Mouse (Mus musculus): ENCODE data around the gene Rilp. TPM values are rescaled to one million over a fixed set of nuclear protein-coding genes. Genes with fewer than 3 reads are reported as not detected.

The Rilp gene
- polyA plus RNA-seq, 1 experiment from 2014 or later = 0.69 TPM

- WGBS = 86% methylated on average over 15 of the region's 15 CpGs
- ATAC-seq (replicated peaks; ENCODE audit: low FRiP score) = no peak
Measured at GRCm38 (mm10) chr11:75525531-75526125, 15.7 kb downstream of the Rilp start.

GRCm38 (mm10) chr11:75526943-75527342, 17.0 kb downstream of the Rilp start:
- Histone ChIP-seq H3K27ac (ENCODE audit: low read depth, low read length) (no peak overlapping the region), H3K4me2 (ENCODE audit: low read depth, low read length, severe bottlenecking) (no peak overlapping the region), H3K4me3 (ENCODE audit: low read depth, low read length) (no peak overlapping the region), H3K27me3 (ENCODE audit: control insufficient read depth, insufficient read depth, low read length) (no peaks in the 10 kb centered on the region), H3K9me3 (ENCODE audit: control insufficient read depth, low read length) (no peaks in the 10 kb centered on the region), H3K36me3 (ENCODE audit: control insufficient read depth, insufficient read depth, low read length) (no peaks in the 10 kb centered on the region), H3K9ac (ENCODE audit: low read length) (no peak overlapping the region), H3K4me1 (replicated peaks; ENCODE audit: control insufficient read depth, insufficient read depth, low read length) (no peaks in the 10 kb centered on the region)
- ATAC-seq (replicated peaks; ENCODE audit: low FRiP score) (no peak), DNase-seq (ENCODE audit: low spot score) (no peak)
- WGBS = 91% methylated on average over 6 of the region's 6 CpGs

More at GRCm38 (mm10) chr11:75525531-75526125, 15.7 kb downstream of the Rilp start:
- Histone ChIP-seq H3K27me3 (ENCODE audit: control insufficient read depth, insufficient read depth, low read length) (no peaks in the 10 kb centered on the region), H3K4me2 (ENCODE audit: low read depth, low read length, severe bottlenecking) (no peak overlapping the region), H3K27ac (ENCODE audit: low read depth, low read length) (no peak overlapping the region), H3K4me3 (ENCODE audit: low read depth, low read length) (no peak overlapping the region), H3K36me3 (ENCODE audit: control insufficient read depth, insufficient read depth, low read length) (no peaks in the 10 kb centered on the region), H3K4me1 (replicated peaks; ENCODE audit: control insufficient read depth, insufficient read depth, low read length) (no peaks in the 10 kb centered on the region), H3K9me3 (ENCODE audit: control insufficient read depth, low read length) (no peaks in the 10 kb centered on the region), H3K9ac (ENCODE audit: low read length) (no peak overlapping the region)
- no peak for DNase-seq (ENCODE audit: low spot score)

- H3K27ac ChIP-seq (ENCODE audit: low read depth, low read length) = no peak overlapping the region
- ATAC-seq (replicated peaks; ENCODE audit: low FRiP score) (no peak), DNase-seq (ENCODE audit: low spot score) (no peak)
- H3K4me2 ChIP-seq (ENCODE audit: low read depth, low read length, severe bottlenecking) = no peak overlapping the region
- H3K36me3 ChIP-seq (ENCODE audit: control insufficient read depth, insufficient read depth, low read length) = no peaks in the 10 kb centered on the region
- no peaks in the 10 kb centered on the region for H3K27me3 ChIP-seq (ENCODE audit: control insufficient read depth, insufficient read depth, low read length)
- 47% methylated on average over 4 of the region's 4 CpGs for WGBS
- H3K9ac ChIP-seq (ENCODE audit: low read length) = no peak overlapping the region
- no peak overlapping the region for H3K4me3 ChIP-seq (ENCODE audit: low read depth, low read length)
- no peaks in the 10 kb centered on the region for H3K9me3 ChIP-seq (ENCODE audit: control insufficient read depth, low read length)
- peaks cover 2% of the 10 kb centered on the region; the same call in 1 of the 2 replicates for H3K4me1 ChIP-seq (replicated peaks; ENCODE audit: control insufficient read depth, insufficient read depth, low read length)
Measured at GRCm38 (mm10) chr11:75529771-75530170, 19.9 kb downstream of the Rilp start.

GRCm38 (mm10) chr11:75530325-75530724, 20.4 kb downstream of the Rilp start:
- DNase-seq (ENCODE audit: low spot score) (peak; percentile 99), ATAC-seq (replicated peaks; ENCODE audit: low FRiP score) (peak; percentile 43)
- Histone ChIP-seq H3K4me3 (ENCODE audit: low read depth, low read length) (peak overlapping the region; percentile 70), H3K36me3 (ENCODE audit: control insufficient read depth, insufficient read depth, low read length) (no peaks in the 10 kb centered on the region), H3K27me3 (ENCODE audit: control insufficient read depth, insufficient read depth, low read length) (no peaks in the 10 kb centered on the region), H3K9me3 (ENCODE audit: control insufficient read depth, low read length) (no peaks in the 10 kb centered on the region), H3K27ac (ENCODE audit: low read depth, low read length) (no peak overlapping the region), H3K4me1 (replicated peaks; ENCODE audit: control insufficient read depth, insufficient read depth, low read length) (peaks cover 2% of the 10 kb centered on the region; the same call in 1 of the 2 replicates), H3K9ac (ENCODE audit: low read length) (peak overlapping the region; percentile 75), H3K4me2 (ENCODE audit: low read depth, low read length, severe bottlenecking) (peak overlapping the region; percentile 100)
- WGBS = 0% methylated on average over 10 of the region's 10 CpGs

GRCm38 (mm10) chr11:75530845-75531373, 21.0 kb downstream of the Rilp start:
- ATAC-seq (replicated peaks; ENCODE audit: low FRiP score) (peak; percentile 32), DNase-seq (ENCODE audit: low spot score) (peak; percentile 64)
- Histone ChIP-seq H3K36me3 (ENCODE audit: control insufficient read depth, insufficient read depth, low read length) (no peaks in the 10 kb centered on the region), H3K4me2 (ENCODE audit: low read depth, low read length, severe bottlenecking) (peak overlapping the region; percentile 100), H3K4me1 (replicated peaks; ENCODE audit: control insufficient read depth, insufficient read depth, low read length) (peaks cover 2% of the 10 kb centered on the region; the same call in 1 of the 2 replicates), H3K27ac (ENCODE audit: low read depth, low read length) (peak overlapping the region; percentile 95), H3K4me3 (ENCODE audit: low read depth, low read length) (peak overlapping the region; percentile 70), H3K9me3 (ENCODE audit: control insufficient read depth, low read length) (no peaks in the 10 kb centered on the region), H3K9ac (ENCODE audit: low read length) (peak overlapping the region; percentile 75), H3K27me3 (ENCODE audit: control insufficient read depth, insufficient read depth, low read length) (no peaks in the 10 kb centered on the region)
- under 1% methylated on average over 31 of the region's 31 CpGs for WGBS

GRCm38 (mm10) chr11:75531469-75532242, 21.8 kb downstream of the Rilp start, which contains the start of gene Slc43a2:
TSS of gene Slc43a2 (plus strand) at chr11:75531694.
- no peaks in the 10 kb centered on the region for H3K27me3 ChIP-seq (ENCODE audit: control insufficient read depth, insufficient read depth, low read length)
- no peaks in the 10 kb centered on the region for H3K36me3 ChIP-seq (ENCODE audit: control insufficient read depth, insufficient read depth, low read length)
- H3K4me2 ChIP-seq (ENCODE audit: low read depth, low read length, severe bottlenecking) = peak within 1 kb of the TSS; percentile 100
- peak within 1 kb of the TSS; percentile 70 for H3K4me3 ChIP-seq (ENCODE audit: low read depth, low read length)
- no peaks in the 10 kb centered on the region for H3K9me3 ChIP-seq (ENCODE audit: control insufficient read depth, low read length)
- DNase-seq (ENCODE audit: low spot score) (peak; percentile 99), ATAC-seq (replicated peaks; ENCODE audit: low FRiP score) (peak; percentile 94)
- under 1% methylated on average over 62 of the region's 62 CpGs for WGBS
- H3K9ac ChIP-seq (ENCODE audit: low read length) = peak within 1 kb of the TSS; percentile 75
- peak within 1 kb of the TSS; percentile 95 for H3K27ac ChIP-seq (ENCODE audit: low read depth, low read length)
- peaks cover 2% of the 10 kb centered on the region; the same call in 1 of the 2 replicates for H3K4me1 ChIP-seq (replicated peaks; ENCODE audit: control insufficient read depth, insufficient read depth, low read length)

GRCm38 (mm10) chr11:75532340-75533277, 22.7 kb downstream of the Rilp start:
- 15% methylated on average over 38 of the region's 38 CpGs for WGBS
- peak; percentile 72 for DNase-seq (ENCODE audit: low spot score)

More at GRCm38 (mm10) chr11:75532340-75533277, 22.7 kb downstream of the Rilp start:
- H3K36me3 ChIP-seq (ENCODE audit: control insufficient read depth, insufficient read depth, low read length) = no peaks in the 10 kb centered on the region
- no peaks in the 10 kb centered on the region for H3K9me3 ChIP-seq (ENCODE audit: control insufficient read depth, low read length)
- peak overlapping the region; percentile 75 for H3K9ac ChIP-seq (ENCODE audit: low read length)
- H3K27me3 ChIP-seq (ENCODE audit: control insufficient read depth, insufficient read depth, low read length) = no peaks in the 10 kb centered on the region
- peak overlapping the region; percentile 100 for H3K4me2 ChIP-seq (ENCODE audit: low read depth, low read length, severe bottlenecking)
- ATAC-seq (replicated peaks; ENCODE audit: low FRiP score) = 0 out of 2 replicates have a peak, but pooled peaks have one; percentile 13
- H3K4me1 ChIP-seq (replicated peaks; ENCODE audit: control insufficient read depth, insufficient read depth, low read length) = peaks cover 2% of the 10 kb centered on the region; the same call in 1 of the 2 replicates
- 0 out of 2 replicates have a peak overlapping the region, but pooled peaks have one; percentile 95 for H3K27ac ChIP-seq (ENCODE audit: low read depth, low read length)
- peak overlapping the region; percentile 70 for H3K4me3 ChIP-seq (ENCODE audit: low read depth, low read length)
